9 mouse cellular contexts compared by ENCODE assay signal in genomic region chrX:170673233-170673951, GRCm38 (mm10). TPM values are rescaled to one million over a fixed set of nuclear protein-coding genes. Genes with fewer than 3 reads are reported as not detected.
DNase-seq lines count a peak whose midpoint lies in the region; ATAC-seq and TF ChIP-seq lines count a peak whose summit lies in the region.
"Had no signal": no experiment of that assay in that cellular context is flagged by ENCODE, and none has a peak within 500 bp of the region (broad histone marks: within the 10 kb centered on the region; RNA-seq: fewer than 3 reads in every experiment).

No protein-coding gene starts in this region.

- no peaks in the 10 kb centered on the region for H3K4me1 ChIP-seq in lung, embryonic 14.5 days (ENCODE audit: insufficient read depth)
- no peaks in the 10 kb centered on the region; the same call in 1 of the 2 replicates for H3K4me1 ChIP-seq in megakaryocyte, embryonic 14.5 days

- ATAC-seq in CD4-positive, CD25-positive, alpha-beta regulatory T cell, adult 4 months = no peak
- peak; percentile 83 for ATAC-seq in lung, embryonic 14.5 days (ENCODE audit: insufficient read depth)
- ATAC-seq in hematopoietic stem cell, adult 5-6 weeks (replicated peaks in 1 of 2; ENCODE audit: insufficient read depth in 1 of 2, low FRiP score in 2 of 2, low TSS enrichment in 1 of 2, low read depth in 1 of 2, poor library complexity in 2 of 2, severe bottlenecking in 2 of 2) = peak; percentile 65 to 71

- H3K4me3 ChIP-seq in lung, embryonic 14.5 days (ENCODE audit: low read depth, low read length) = no peak overlapping the region
- H3K4me3 ChIP-seq in megakaryocyte, embryonic 14.5 days (replicated peaks) = peak overlapping the region; percentile 73

- no peak overlapping the region for H3K9ac ChIP-seq in lung, embryonic 14.5 days

- H3K27ac ChIP-seq in lung, embryonic 14.5 days (ENCODE audit: low read depth) = no peak overlapping the region

- H3K4me2 ChIP-seq in lung, embryonic 14.5 days = no peak overlapping the region

- H3K27me3 ChIP-seq in lung, embryonic 14.5 days (ENCODE audit: insufficient read depth, low read length) = no peaks in the 10 kb centered on the region
- H3K27me3 ChIP-seq in megakaryocyte, embryonic 14.5 days (replicated peaks) = no peaks in the 10 kb centered on the region

- H3K9me3 ChIP-seq in lung, embryonic 14.5 days (ENCODE audit: low read depth, low read length) = peaks cover 53% of the 10 kb centered on the region
- H3K9me3 ChIP-seq in megakaryocyte, embryonic 14.5 days = peaks cover 54% of the 10 kb centered on the region

- TF ChIP-seq CTCF in lung, embryonic 14.5 days (IDR thresholded peaks at IDR 0.05; ENCODE audit: low read depth) = no peak

- H3K36me3 ChIP-seq in lung, embryonic 14.5 days (ENCODE audit: insufficient read depth) = no peaks in the 10 kb centered on the region
- H3K36me3 ChIP-seq in megakaryocyte, embryonic 14.5 days (replicated peaks; ENCODE audit: low read length) = peaks cover 8% of the 10 kb centered on the region

- WGBS in lung, embryonic 14.5 days = 68% methylated on average over 24 of the region's 42 CpGs

- DNase-seq in CD4-positive, CD25-positive, alpha-beta regulatory T cell, adult 2 months (ENCODE audit: low read depth, low spot score) = peak; percentile 69
- DNase-seq in lung, embryonic 14.5 days = no peak
- no peak for DNase-seq in lung, postnatal 4 days
- DNase-seq in yolk sac, embryonic 10.5 days (ENCODE audit: low spot score) = no peak
- no peak for DNase-seq in layer of hippocampus, adult 8-10 months (ENCODE audit: low spot score in 2 of 2)

RNA-seq across cellular contexts. Expression of gene Asmt, which starts 0.9 kb away (rescaled TPM):
- not detected for polyA plus RNA-seq in CD4-positive, CD25-positive, alpha-beta regulatory T cell, adult 4 months (2017; shearing (Covaris generic))
- not detected in 2 replicates for polyA plus RNA-seq in lung, embryonic 14.5 days (2014; fragmentation: Nextera tagmentation; extraction: Ambion mirVana)
- not detected in 2 replicates for total RNA-seq in hematopoietic stem cell, adult 5-6 weeks (2017)
- 0.10 and 2.0 TPM in 2 replicates for polyA plus RNA-seq in megakaryocyte, embryonic 14.5 days (2012; ENCODE audit: insufficient read depth, low replicate concordance)
- not detected for total RNA-seq in layer of hippocampus, adult 8-10 months (2022)
- polyA plus RNA-seq: spleen, adult 2 months had no signal
